Mouse (Mus musculus): ENCODE measurements around the gene Mamstr. TPM values are rescaled to one million over a fixed set of nuclear protein-coding genes. Genes with fewer than 3 reads are reported as not detected.

Mamstr gene
- total RNA-seq, 1 experiment, result 0.71 TPM

GRCm38 (mm10) chr7:45683396-45684050, 43.7 kb downstream of the Mamstr start, which contains the start of gene Ntn5:
Gene Ntn5, plus strand, starts transcription at chr7:45684022.
- H3K27ac ChIP-seq (ENCODE audit: insufficient read depth, low read depth, low read length, poor library complexity, severe bottlenecking), result no peak within 1 kb of the TSS
- no peak for TF ChIP-seq MAFK (IDR thresholded peaks at IDR 0.05; ENCODE audit: insufficient read depth, low read depth, low read length)
- no peak for TF ChIP-seq HCFC1 (IDR thresholded peaks at IDR 0.05; ENCODE audit: borderline replicate concordance, insufficient read depth, low read length)
- no peak for TF ChIP-seq CHD2 (IDR thresholded peaks at IDR 0.05; ENCODE audit: low read depth, low read length)
- TF ChIP-seq ZNF384 (IDR thresholded peaks at IDR 0.05; ENCODE audit: low read depth, low read length), result no peak
- TF ChIP-seq ZC3H11A (IDR thresholded peaks at IDR 0.05; ENCODE audit: borderline replicate concordance, low read depth, low read length), result no peak
- no peak for DNase-seq (ENCODE audit: low read depth, low spot score)
- no peaks in the 10 kb centered on the region for H3K9me3 ChIP-seq (ENCODE audit: control insufficient read depth, insufficient read depth, low read depth, low read length)
- peak within 1 kb of the TSS in 1 of 2 experiments; percentile 36; a peak in 1 of 4 replicates for H3K4me3 ChIP-seq (ENCODE audit: insufficient read depth in 1 of 2, low read depth in 1 of 2, low read length in 2 of 2, poor library complexity in 1 of 2, severe bottlenecking in 1 of 2)
- in situ Hi-C loops (cut with MboI; ENCODE audit: low sequenced_read_pairs in 2 of 2, unreplicated experiment in 2 of 2), result no loop called here
- H3K4me1 ChIP-seq (ENCODE audit: control insufficient read depth in 2 of 2, insufficient read depth in 2 of 2, low read length in 2 of 2, poor library complexity in 1 of 2), result peaks cover 0 to 11% of the 10 kb centered on the region in 2 experiments; a peak in 1 of 4 replicates
- H3K36me3 ChIP-seq (ENCODE audit: control insufficient read depth, insufficient read depth, low read length, poor library complexity, severe bottlenecking), result no peaks in the 10 kb centered on the region
- peak within 1 kb of the TSS; percentile 52; the same call in 1 of the 2 replicates for H3K9ac ChIP-seq (ENCODE audit: insufficient read depth, low read depth, low read length, poor library complexity, severe bottlenecking)

GRCm38 (mm10) chr7:45685811-45686210, 46.0 kb downstream of the Mamstr start:
- TF ChIP-seq MAFK (IDR thresholded peaks at IDR 0.05; ENCODE audit: insufficient read depth, low read depth, low read length), result no peak
- Histone ChIP-seq H3K9me3 (ENCODE audit: control insufficient read depth, insufficient read depth, low read depth, low read length) (no peaks in the 10 kb centered on the region), H3K4me3 (ENCODE audit: insufficient read depth in 1 of 2, low read depth in 1 of 2, low read length in 2 of 2, poor library complexity in 1 of 2, severe bottlenecking in 1 of 2) (no peak overlapping the region), H3K9ac (ENCODE audit: insufficient read depth, low read depth, low read length, poor library complexity, severe bottlenecking) (no peak overlapping the region), H3K27ac (ENCODE audit: insufficient read depth, low read depth, low read length, poor library complexity, severe bottlenecking) (no peak overlapping the region), H3K4me1 (ENCODE audit: control insufficient read depth in 2 of 2, insufficient read depth in 2 of 2, low read length in 2 of 2, poor library complexity in 1 of 2) (peaks cover 0 to 14% of the 10 kb centered on the region in 2 experiments; a peak in 1 of 4 replicates), H3K36me3 (ENCODE audit: control insufficient read depth, insufficient read depth, low read length, poor library complexity, severe bottlenecking) (no peaks in the 10 kb centered on the region)
- no peak for DNase-seq (ENCODE audit: low read depth, low spot score)
- in situ Hi-C loops (cut with MboI; ENCODE audit: low sequenced_read_pairs in 2 of 2, unreplicated experiment in 2 of 2), result no loop called here

- Histone ChIP-seq H3K9ac (ENCODE audit: insufficient read depth, low read depth, low read length, poor library complexity, severe bottlenecking) (no peak overlapping the region), H3K36me3 (ENCODE audit: control insufficient read depth, insufficient read depth, low read length, poor library complexity, severe bottlenecking) (no peaks in the 10 kb centered on the region), H3K4me3 (ENCODE audit: insufficient read depth in 1 of 2, low read depth in 1 of 2, low read length in 2 of 2, poor library complexity in 1 of 2, severe bottlenecking in 1 of 2) (no peak overlapping the region), H3K4me1 (ENCODE audit: control insufficient read depth in 2 of 2, insufficient read depth in 2 of 2, low read length in 2 of 2, poor library complexity in 1 of 2) (peaks cover 0 to 20% of the 10 kb centered on the region in 2 experiments; a peak in 1 of 4 replicates), H3K9me3 (ENCODE audit: control insufficient read depth, insufficient read depth, low read depth, low read length) (no peaks in the 10 kb centered on the region), H3K27ac (ENCODE audit: insufficient read depth, low read depth, low read length, poor library complexity, severe bottlenecking) (no peak overlapping the region)
- TF ChIP-seq CHD2 (IDR thresholded peaks at IDR 0.05; ENCODE audit: low read depth, low read length), result no peak
- no peak for TF ChIP-seq ZC3H11A (IDR thresholded peaks at IDR 0.05; ENCODE audit: borderline replicate concordance, low read depth, low read length)
- no peak for TF ChIP-seq ZNF384 (IDR thresholded peaks at IDR 0.05; ENCODE audit: low read depth, low read length)
- in situ Hi-C loops (cut with MboI; ENCODE audit: low sequenced_read_pairs in 2 of 2, unreplicated experiment in 2 of 2), result no loop called here
- DNase-seq (ENCODE audit: low read depth, low spot score), result no peak
These were observed 47.1 kb downstream of the Mamstr start for GRCm38 (mm10) chr7:45686841-45687240.

GRCm38 (mm10) chr7:45689099-45689498, 49.3 kb downstream of the Mamstr start:
- H3K9ac ChIP-seq (ENCODE audit: insufficient read depth, low read depth, low read length, poor library complexity, severe bottlenecking), result no peak overlapping the region
- TF ChIP-seq CHD2 (IDR thresholded peaks at IDR 0.05; ENCODE audit: low read depth, low read length), result no peak
- TF ChIP-seq HCFC1 (IDR thresholded peaks at IDR 0.05; ENCODE audit: borderline replicate concordance, insufficient read depth, low read length), result no peak
- no peak for TF ChIP-seq ZC3H11A (IDR thresholded peaks at IDR 0.05; ENCODE audit: borderline replicate concordance, low read depth, low read length)
- no peak for TF ChIP-seq ZNF384 (IDR thresholded peaks at IDR 0.05; ENCODE audit: low read depth, low read length)
- no peak for TF ChIP-seq MAFK (IDR thresholded peaks at IDR 0.05; ENCODE audit: insufficient read depth, low read depth, low read length)
- H3K36me3 ChIP-seq (ENCODE audit: control insufficient read depth, insufficient read depth, low read length, poor library complexity, severe bottlenecking), result no peaks in the 10 kb centered on the region
- no peak overlapping the region for H3K4me3 ChIP-seq (ENCODE audit: insufficient read depth in 1 of 2, low read depth in 1 of 2, low read length in 2 of 2, poor library complexity in 1 of 2, severe bottlenecking in 1 of 2)
- in situ Hi-C loops (cut with MboI; ENCODE audit: low sequenced_read_pairs in 2 of 2, unreplicated experiment in 2 of 2), result no loop called here
- no peak for DNase-seq (ENCODE audit: low read depth, low spot score)
- no peaks in the 10 kb centered on the region for H3K9me3 ChIP-seq (ENCODE audit: control insufficient read depth, insufficient read depth, low read depth, low read length)
- H3K4me1 ChIP-seq (ENCODE audit: control insufficient read depth in 2 of 2, insufficient read depth in 2 of 2, low read length in 2 of 2, poor library complexity in 1 of 2), result peaks cover 0 to 23% of the 10 kb centered on the region in 2 experiments; a peak in 1 of 4 replicates
- no peak overlapping the region for H3K27ac ChIP-seq (ENCODE audit: insufficient read depth, low read depth, low read length, poor library complexity, severe bottlenecking)

GRCm38 (mm10) chr7:45689800-45690199, 50.0 kb downstream of the Mamstr start:
- no peaks in the 10 kb centered on the region for H3K36me3 ChIP-seq (ENCODE audit: control insufficient read depth, insufficient read depth, low read length, poor library complexity, severe bottlenecking)
- in situ Hi-C loops (cut with MboI; ENCODE audit: low sequenced_read_pairs in 2 of 2, unreplicated experiment in 2 of 2), result no loop called here
- no peaks in the 10 kb centered on the region for H3K9me3 ChIP-seq (ENCODE audit: control insufficient read depth, insufficient read depth, low read depth, low read length)
- H3K9ac ChIP-seq (ENCODE audit: insufficient read depth, low read depth, low read length, poor library complexity, severe bottlenecking), result no peak overlapping the region
- no peak overlapping the region for H3K27ac ChIP-seq (ENCODE audit: insufficient read depth, low read depth, low read length, poor library complexity, severe bottlenecking)
- no peak overlapping the region for H3K4me3 ChIP-seq (ENCODE audit: insufficient read depth in 1 of 2, low read depth in 1 of 2, low read length in 2 of 2, poor library complexity in 1 of 2, severe bottlenecking in 1 of 2)
- TF ChIP-seq ZNF384 (IDR thresholded peaks at IDR 0.05; ENCODE audit: low read depth, low read length) (no peak), MAFK (IDR thresholded peaks at IDR 0.05; ENCODE audit: insufficient read depth, low read depth, low read length) (no peak), ZC3H11A (IDR thresholded peaks at IDR 0.05; ENCODE audit: borderline replicate concordance, low read depth, low read length) (no peak), CHD2 (IDR thresholded peaks at IDR 0.05; ENCODE audit: low read depth, low read length) (no peak), HCFC1 (IDR thresholded peaks at IDR 0.05; ENCODE audit: borderline replicate concordance, insufficient read depth, low read length) (no peak)
- DNase-seq (ENCODE audit: low read depth, low spot score), result no peak
- H3K4me1 ChIP-seq (ENCODE audit: control insufficient read depth in 2 of 2, insufficient read depth in 2 of 2, low read length in 2 of 2, poor library complexity in 1 of 2), result peaks cover 0 to 23% of the 10 kb centered on the region in 2 experiments; a peak in 1 of 4 replicates
